Mouse (Mus musculus) erythroblast, embryonic 14.5 days (primary cell): ENCODE data around the gene Tekt1. TPM values are rescaled to one million over a fixed set of nuclear protein-coding genes. Genes with fewer than 3 reads are reported as not detected.
"Not testable (repeated sequence)": the region's sequence is repeated elsewhere in the genome, so short reads cannot be mapped to it uniquely, and the experiment has no call there.

Source experiments
- H3K27me3 ChIP-seq: 2 replicates; pipeline ENCODE4 v1.6.1; 2012; ENCODE audit warnings: inconsistent platforms; ENCODE audit not compliant: control insufficient read depth
- H3K36me3 ChIP-seq: 2 replicates; pipeline ENCODE4 v1.6.1; 2012; ENCODE audit warnings: mild to moderate bottlenecking, inconsistent platforms; ENCODE audit not compliant: control insufficient read depth
- H3K4me1 ChIP-seq: 2 replicates; pipeline ENCODE4 v1.6.1; 2012; ENCODE audit warnings: inconsistent platforms; ENCODE audit not compliant: control insufficient read depth
- H3K4me3 ChIP-seq: replicated peaks from 2 replicates; pipeline ENCODE3; 2012; ENCODE audit warnings: moderate library complexity, mild to moderate bottlenecking, inconsistent platforms
- H3K9me3 ChIP-seq: 2 replicates; pipeline ENCODE4 v1.6.1; 2012; ENCODE audit warnings: low read length, inconsistent platforms, mixed read lengths; ENCODE audit not compliant: control insufficient read depth
- GATA1 ChIP-seq: IDR thresholded peaks from 2 replicates; pipeline ENCODE4 v1.6.1; 2012; ENCODE audit warnings: low read length, inconsistent platforms, mixed read lengths
- TAL1 ChIP-seq: IDR thresholded peaks from 3 replicates; pipeline ENCODE4 v1.6.1; 2012; ENCODE audit warnings: low read length, inconsistent platforms, mixed read lengths
- polyA plus RNA-seq: library from polyadenylated mRNA; stranded (reverse); fragments of >175 nt; gene quantifications from 2 replicates; pipeline ENCODE4 v1.2.3, GENCODE M21; 2012

Gene Tekt1
- polyA plus RNA-seq, 1 experiment: not detected

DNA sequence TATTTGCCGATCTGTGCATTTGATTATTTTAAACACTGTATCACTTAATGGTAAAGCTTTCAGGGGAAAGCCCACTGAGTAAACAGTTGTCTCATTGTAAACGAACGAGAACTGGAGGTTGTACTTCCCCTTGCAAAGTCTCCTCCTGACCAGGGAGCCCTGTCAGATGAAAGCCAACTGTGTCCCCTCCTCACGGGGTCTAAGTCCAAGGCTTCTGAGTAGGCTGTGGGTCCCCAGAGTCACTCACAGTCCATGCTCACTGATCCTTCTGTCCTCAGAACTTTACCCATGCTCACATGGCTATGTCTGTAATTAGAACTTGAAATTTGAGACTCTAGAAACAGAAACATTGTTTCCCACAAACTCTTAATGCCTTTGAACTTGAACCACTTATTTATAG lies 12.6 kb downstream of the Tekt1 start:
- H3K36me3 ChIP-seq: no peaks in the 10 kb centered on the region
- no peak overlapping the region for H3K4me3 ChIP-seq
- H3K4me1 ChIP-seq: no peaks in the 10 kb centered on the region
- TF ChIP-seq TAL1 (no peak), GATA1 (no peak)
- no peaks in the 10 kb centered on the region for H3K9me3 ChIP-seq
- no peaks in the 10 kb centered on the region for H3K27me3 ChIP-seq

DNA sequence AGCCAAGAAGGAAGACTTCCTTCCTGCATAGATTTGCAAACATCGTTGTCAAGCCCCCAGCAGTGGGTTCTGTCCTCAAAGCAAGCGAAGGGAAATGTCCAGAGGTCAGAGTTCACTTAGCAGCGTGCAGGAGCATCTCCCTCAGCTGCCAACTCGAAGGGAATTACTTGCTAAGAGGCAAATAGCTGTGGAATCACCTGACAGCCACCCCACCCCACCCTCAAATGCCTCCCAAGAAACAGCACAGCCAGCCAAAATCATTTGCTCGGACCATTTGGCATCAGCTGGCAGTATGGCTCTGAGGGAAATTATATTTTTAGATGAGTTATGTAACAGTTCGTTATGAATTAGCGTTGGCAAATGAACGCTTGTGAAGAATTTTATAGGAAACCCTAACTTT lies 13.2 kb downstream of the Tekt1 start:
- TF ChIP-seq TAL1 (no peak), GATA1 (no peak)
- H3K4me3 ChIP-seq: no peak overlapping the region
- no peaks in the 10 kb centered on the region for H3K27me3 ChIP-seq
- no peaks in the 10 kb centered on the region for H3K4me1 ChIP-seq
- H3K9me3 ChIP-seq: no peaks in the 10 kb centered on the region
- no peaks in the 10 kb centered on the region for H3K36me3 ChIP-seq

DNA sequence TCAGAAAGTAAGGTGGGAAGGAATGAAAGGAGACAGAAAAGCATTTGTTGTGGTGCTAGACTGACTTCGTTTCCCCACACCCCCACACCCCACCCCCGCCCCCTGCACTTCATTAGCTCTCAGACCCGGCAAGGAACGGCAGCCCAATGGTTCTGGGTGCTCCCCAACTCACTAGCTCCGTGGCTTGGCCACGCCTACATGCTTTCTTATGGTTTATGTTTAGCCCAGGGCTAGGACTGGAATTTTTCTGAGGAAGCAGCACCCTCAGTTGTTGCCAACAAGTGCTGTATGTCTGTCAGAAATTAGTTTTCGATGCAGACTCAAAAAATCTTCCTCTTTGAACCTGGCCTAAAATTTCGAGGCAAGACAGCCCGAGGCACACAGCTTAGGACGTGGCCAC lies 13.7 kb downstream of the Tekt1 start:
- no peak for TF ChIP-seq GATA1
- TF ChIP-seq TAL1: no peak
- Histone ChIP-seq H3K4me3 (no peak overlapping the region), H3K4me1 (no peaks in the 10 kb centered on the region), H3K27me3 (no peaks in the 10 kb centered on the region), H3K36me3 (no peaks in the 10 kb centered on the region), H3K9me3 (no peaks in the 10 kb centered on the region)

DNA sequence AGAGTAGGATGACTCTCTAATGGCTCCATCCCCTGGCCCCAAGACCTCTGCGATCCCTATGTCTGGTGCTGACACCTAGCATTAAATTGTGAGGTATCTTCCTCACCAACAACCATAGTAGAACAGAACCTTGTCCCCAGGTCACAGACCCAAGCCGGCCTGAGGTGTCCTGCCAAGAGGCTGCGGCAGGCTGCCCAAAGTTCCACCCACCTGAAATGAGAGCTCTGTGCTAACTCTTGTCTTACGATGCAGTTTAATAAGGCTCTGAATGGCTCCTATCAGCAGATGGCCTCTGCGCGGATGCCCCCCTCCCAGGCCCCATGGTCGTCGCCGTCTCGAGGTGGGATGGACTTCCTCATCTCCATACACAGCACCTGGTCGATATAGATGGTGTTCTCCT lies 17.8 kb downstream of the Tekt1 start:
- Histone ChIP-seq H3K4me3 (no peak overlapping the region), H3K36me3 (no peaks in the 10 kb centered on the region), H3K27me3 (no peaks in the 10 kb centered on the region), H3K4me1 (no peaks in the 10 kb centered on the region), H3K9me3 (no peaks in the 10 kb centered on the region)
- TF ChIP-seq GATA1: no peak
- TF ChIP-seq TAL1: no peak

DNA sequence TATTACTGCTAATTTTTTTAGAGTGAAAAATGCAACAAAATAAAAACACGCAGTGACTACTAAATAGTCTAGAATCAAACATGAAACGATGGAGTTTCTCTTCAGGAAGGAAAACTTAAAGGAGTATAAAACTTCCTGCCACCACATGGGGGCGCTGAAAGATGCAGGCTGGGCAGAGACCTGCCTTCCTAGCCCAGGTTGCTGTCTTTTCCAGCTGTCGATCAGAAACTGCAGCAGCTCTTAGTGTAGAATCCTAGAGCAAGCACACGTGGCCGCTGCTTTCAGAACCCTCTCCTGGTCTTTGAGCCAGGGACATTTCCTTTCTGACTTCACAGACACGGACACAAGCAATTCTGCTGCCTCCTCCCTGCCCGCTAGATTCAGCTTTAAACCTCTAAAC lies 18.3 kb downstream of the Tekt1 start:
- no peaks in the 10 kb centered on the region for H3K9me3 ChIP-seq
- no peaks in the 10 kb centered on the region for H3K27me3 ChIP-seq
- no peaks in the 10 kb centered on the region for H3K36me3 ChIP-seq
- TF ChIP-seq GATA1: no peak
- no peak overlapping the region for H3K4me3 ChIP-seq
- H3K4me1 ChIP-seq: no peaks in the 10 kb centered on the region

DNA sequence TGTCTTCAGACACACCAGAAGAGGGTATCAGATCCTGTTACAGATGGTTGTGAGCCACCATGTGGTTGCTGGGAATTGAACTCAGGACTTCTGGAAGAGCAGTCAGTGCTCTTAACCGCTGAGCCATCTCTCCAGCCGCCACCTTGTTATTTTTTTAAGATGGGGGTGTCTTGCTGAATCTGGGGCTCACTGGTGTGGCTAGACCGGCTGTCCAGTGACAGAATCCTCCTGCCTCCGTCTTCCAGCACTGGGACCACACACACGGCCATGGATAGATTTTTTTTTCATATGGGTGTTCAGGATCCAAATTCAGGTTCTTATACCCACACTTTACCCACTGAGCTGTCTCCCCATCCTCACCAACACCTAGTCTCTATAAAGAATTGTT lies 19.0 kb downstream of the Tekt1 start:
- H3K36me3 ChIP-seq, H3K4me1 ChIP-seq, H3K27me3 ChIP-seq, H3K4me3 ChIP-seq, H3K9me3 ChIP-seq: not testable (repeated sequence)

DNA sequence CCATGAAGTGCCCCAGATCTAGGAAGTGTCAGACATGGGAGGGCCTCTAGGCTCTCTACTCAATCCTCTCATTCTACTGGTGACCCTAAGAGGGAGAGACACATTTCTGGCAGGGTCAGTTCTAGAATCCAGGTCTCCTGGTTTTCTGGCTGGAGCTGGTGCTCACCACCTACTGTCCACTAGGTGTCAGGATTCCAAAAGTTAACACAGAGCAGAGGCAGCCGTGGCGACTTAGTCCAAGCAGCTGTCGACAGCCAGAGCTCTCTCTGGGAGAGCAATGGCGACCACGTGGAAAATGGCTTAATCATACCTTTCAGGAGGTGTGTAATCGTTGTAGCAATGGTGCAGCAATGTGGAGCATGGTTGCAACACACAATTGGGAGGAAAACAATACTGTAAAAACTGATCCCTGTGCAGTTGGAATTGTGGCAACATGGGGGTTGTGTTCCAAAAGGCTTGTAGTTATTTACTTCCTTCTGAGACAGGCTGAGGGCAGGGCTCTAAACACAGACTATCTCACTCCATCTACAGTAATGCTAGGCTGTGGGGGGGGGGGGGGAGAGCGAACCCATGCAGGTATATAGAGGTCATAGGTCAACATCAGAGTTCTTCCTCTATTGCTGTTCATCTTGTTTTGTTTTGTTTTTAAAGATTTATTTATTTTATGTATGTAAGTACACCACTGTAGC lies 19.5 kb downstream of the Tekt1 start:
- TF ChIP-seq TAL1 (no peak), GATA1 (no peak)
- H3K27me3 ChIP-seq: no peaks in the 10 kb centered on the region
- no peaks in the 10 kb centered on the region for H3K36me3 ChIP-seq
- H3K9me3 ChIP-seq: no peaks in the 10 kb centered on the region
- no peak overlapping the region for H3K4me3 ChIP-seq
- H3K4me1 ChIP-seq: no peaks in the 10 kb centered on the region

DNA sequence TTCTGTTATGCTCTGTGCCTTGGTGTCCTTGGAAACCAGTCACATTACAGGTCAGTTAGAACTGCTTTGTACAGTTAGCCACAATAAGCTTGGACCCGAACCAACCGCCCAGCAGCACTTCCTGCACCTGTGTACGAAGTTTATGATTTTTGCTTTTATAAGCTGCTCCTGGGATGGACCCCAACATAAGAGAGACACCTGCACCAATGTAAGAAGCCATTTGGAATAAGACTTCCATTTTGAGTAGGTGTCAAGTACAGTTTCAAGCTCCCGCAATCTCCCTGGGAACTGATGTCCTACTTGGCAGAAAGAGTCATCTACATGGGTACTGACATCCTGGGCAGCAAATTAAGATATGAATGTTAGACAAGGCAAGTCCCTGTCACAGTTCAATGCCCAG lies 22.5 kb downstream of the Tekt1 start:
- no peaks in the 10 kb centered on the region for H3K4me1 ChIP-seq
- H3K9me3 ChIP-seq: no peaks in the 10 kb centered on the region
- no peaks in the 10 kb centered on the region for H3K27me3 ChIP-seq
- TF ChIP-seq TAL1 (no peak), GATA1 (no peak)
- no peak overlapping the region for H3K4me3 ChIP-seq
- H3K36me3 ChIP-seq: no peaks in the 10 kb centered on the region

DNA sequence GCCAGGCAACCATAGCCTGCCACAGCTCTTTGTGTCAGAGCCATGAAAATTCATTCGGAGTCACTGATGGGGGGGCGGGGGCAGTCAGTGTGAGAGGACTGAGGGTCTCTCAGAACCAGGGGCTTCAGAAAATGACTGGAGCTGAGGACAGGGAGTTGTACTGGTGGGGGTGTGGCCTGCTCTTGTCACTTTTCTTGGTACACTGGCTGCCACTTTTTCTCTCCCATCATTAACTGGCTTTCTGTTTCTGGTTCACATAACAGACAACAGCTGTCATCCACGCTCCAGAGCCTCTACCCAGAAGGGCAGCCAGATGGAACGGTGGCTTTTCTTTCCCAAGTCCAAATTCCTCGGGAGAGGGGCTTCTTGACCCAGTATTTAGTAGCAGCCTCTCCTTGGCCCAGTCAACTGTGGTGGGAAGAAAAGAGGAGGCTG lies 23.8 kb downstream of the Tekt1 start:
- no peak for TF ChIP-seq TAL1
- TF ChIP-seq GATA1: no peak
- Histone ChIP-seq H3K27me3 (no peaks in the 10 kb centered on the region), H3K36me3 (no peaks in the 10 kb centered on the region), H3K4me1 (no peaks in the 10 kb centered on the region), H3K4me3 (no peak overlapping the region), H3K9me3 (no peaks in the 10 kb centered on the region)

DNA sequence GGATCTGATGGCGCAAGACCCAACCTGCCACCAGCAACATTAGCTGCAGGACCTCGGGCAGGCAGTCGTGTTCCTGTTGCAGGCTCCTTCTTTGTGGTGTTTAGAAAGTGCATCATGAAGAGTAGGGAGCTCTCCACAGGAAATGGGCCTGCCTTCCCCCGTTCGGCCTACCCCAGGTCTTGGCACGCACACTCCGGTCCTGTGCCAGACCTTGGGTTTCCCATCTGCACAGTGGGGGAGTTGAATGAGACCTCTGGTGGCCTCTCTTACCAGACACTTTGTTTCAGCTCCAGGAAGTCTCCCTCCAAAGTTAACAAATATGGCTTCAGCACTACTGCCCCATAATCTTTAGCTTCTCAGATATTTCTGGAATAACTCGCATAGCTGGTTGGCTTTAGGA lies 25.5 kb downstream of the Tekt1 start:
- Histone ChIP-seq H3K4me3 (no peak overlapping the region), H3K27me3 (no peaks in the 10 kb centered on the region), H3K4me1 (no peaks in the 10 kb centered on the region), H3K9me3 (no peaks in the 10 kb centered on the region), H3K36me3 (no peaks in the 10 kb centered on the region)
- TF ChIP-seq GATA1 (no peak), TAL1 (no peak)
